20 mouse cellular contexts compared by ENCODE assay signal in genomic region chr15:3226573-3226972, GRCm38 (mm10). TPM values are rescaled to one million over a fixed set of nuclear protein-coding genes. Genes with fewer than 3 reads are reported as not detected.
A peak's percentile ranks its signal among the peaks of the same experiment; 100 is the strongest.
DNase-seq lines count a peak whose midpoint lies in the region; ATAC-seq and TF ChIP-seq lines count a peak whose summit lies in the region.
"Had no signal": no experiment of that assay in that cellular context is flagged by ENCODE, and none has a peak within 500 bp of the region (broad histone marks: within the 10 kb centered on the region; RNA-seq: fewer than 3 reads in every experiment).

No protein-coding gene starts in this region.

- no peak for ATAC-seq in intestine, embryonic 14.5 days (replicated peaks; ENCODE audit: low FRiP score, low TSS enrichment, low read depth)
- ATAC-seq in intestine, embryonic 16.5 days, result no peak
- ATAC-seq in liver, embryonic 11.5 days (replicated peaks; ENCODE audit: low FRiP score), result no peak
- no peak for ATAC-seq in liver, postnatal 0 days
- ATAC-seq in liver, embryonic 12.5 days, result no peak
- ATAC-seq: forebrain, embryonic 13.5 days; forebrain, embryonic 15.5 days had no signal

- WGBS in intestine, embryonic 14.5 days, result 78% methylated on average over 3 of the region's 3 CpGs
- WGBS in intestine, embryonic 16.5 days, result 65% methylated on average over 3 of the region's 3 CpGs
- WGBS in liver, adult 2 months, result 13% methylated on average over 3 of the region's 3 CpGs
- 29% methylated on average over 3 of the region's 3 CpGs for WGBS in liver, embryonic 11.5 days
- 35% methylated on average over 3 of the region's 3 CpGs for WGBS in liver, postnatal 0 days (ENCODE audit: insufficient replicate concordance)
- WGBS in liver, embryonic 12.5 days (ENCODE audit: insufficient replicate concordance), result 17% methylated on average over 3 of the region's 3 CpGs
- 55% methylated on average over 3 of the region's 3 CpGs for WGBS in small intestine, adult 2 months

- H3K4me2 ChIP-seq in intestine, embryonic 14.5 days (ENCODE audit: low read length), result no peak overlapping the region
- no peak overlapping the region for H3K4me2 ChIP-seq in intestine, embryonic 16.5 days (ENCODE audit: low read depth, low read length)
- no peak overlapping the region for H3K4me2 ChIP-seq in liver, embryonic 11.5 days
- H3K4me2 ChIP-seq in liver, postnatal 0 days (ENCODE audit: low read depth, low read length), result no peak overlapping the region
- H3K4me2 ChIP-seq in liver, embryonic 12.5 days, result no peak overlapping the region
- H3K4me2 ChIP-seq: embryonic facial prominence, embryonic 12.5 days; forebrain, embryonic 13.5 days; forebrain, embryonic 15.5 days had no signal

- H3K4me1 ChIP-seq in intestine, embryonic 14.5 days (replicated peaks; ENCODE audit: control insufficient read depth, insufficient read depth, low read length), result peaks cover 4% of the 10 kb centered on the region; the same call in 1 of the 2 replicates
- peaks cover 31% of the 10 kb centered on the region for H3K4me1 ChIP-seq in intestine, embryonic 16.5 days (ENCODE audit: control insufficient read depth, insufficient read depth, low read length)
- peaks cover 37% of the 10 kb centered on the region for H3K4me1 ChIP-seq in liver, adult 2 months (ENCODE audit: control insufficient read depth, insufficient read depth, low read length)
- no peaks in the 10 kb centered on the region for H3K4me1 ChIP-seq in liver, embryonic 11.5 days (replicated peaks; ENCODE audit: control insufficient read depth, insufficient read depth, low read length)
- H3K4me1 ChIP-seq in liver, postnatal 0 days (ENCODE audit: insufficient read depth), result peaks cover 37% of the 10 kb centered on the region
- H3K4me1 ChIP-seq in liver, embryonic 12.5 days, result peaks cover 3% of the 10 kb centered on the region; the same call in 1 of the 2 replicates
- peaks cover 28% of the 10 kb centered on the region; the same call in 1 of the 2 replicates for H3K4me1 ChIP-seq in small intestine, adult 2 months (ENCODE audit: control insufficient read depth, insufficient read depth, insufficient read length, low read length)
- H3K4me1 ChIP-seq: embryonic facial prominence, embryonic 12.5 days; forebrain, embryonic 13.5 days; forebrain, embryonic 15.5 days had no signal

- H3K27ac ChIP-seq in intestine, embryonic 14.5 days (ENCODE audit: low read depth), result no peak overlapping the region
- no peak overlapping the region for H3K27ac ChIP-seq in intestine, embryonic 16.5 days (ENCODE audit: low read length)
- peak overlapping the region; percentile 66 for H3K27ac ChIP-seq in liver, adult 2 months (replicated peaks; ENCODE audit: insufficient read depth, low read depth, low read length)
- H3K27ac ChIP-seq in liver, embryonic 11.5 days (ENCODE audit: low read depth, low read length), result no peak overlapping the region
- peak overlapping the region; percentile 97 for H3K27ac ChIP-seq in liver, postnatal 0 days (ENCODE audit: low read depth)
- no peak overlapping the region for H3K27ac ChIP-seq in liver, embryonic 12.5 days
- H3K27ac ChIP-seq in small intestine, adult 2 months (ENCODE audit: insufficient read depth, low read depth, low read length), result peak overlapping the region; percentile 29
- H3K27ac ChIP-seq: embryonic facial prominence, embryonic 10.5 days; embryonic facial prominence, embryonic 12.5 days; forebrain, embryonic 13.5 days; forebrain, embryonic 15.5 days had no signal

- TF ChIP-seq POLR2A in liver, adult 2 months (IDR thresholded peaks at IDR 0.05; ENCODE audit: extremely low read depth, insufficient read depth, low read length), result no peak
- no peak for TF ChIP-seq POLR2A in small intestine, adult 2 months (IDR thresholded peaks at IDR 0.05; ENCODE audit: low read depth, low read length)

- no peak overlapping the region for H3K4me3 ChIP-seq in intestine, embryonic 14.5 days (ENCODE audit: low read depth, low read length)
- no peak overlapping the region for H3K4me3 ChIP-seq in intestine, embryonic 16.5 days (ENCODE audit: low read length)
- no peak overlapping the region for H3K4me3 ChIP-seq in liver, adult 2 months (ENCODE audit: insufficient read depth, low read depth, low read length)
- H3K4me3 ChIP-seq in liver, embryonic 11.5 days (ENCODE audit: low read depth, low read length), result no peak overlapping the region
- H3K4me3 ChIP-seq in liver, postnatal 0 days (ENCODE audit: low read depth, low read length), result no peak overlapping the region
- H3K4me3 ChIP-seq in liver, embryonic 12.5 days, result no peak overlapping the region
- H3K4me3 ChIP-seq in small intestine, adult 2 months (ENCODE audit: low read depth, low read length), result no peak overlapping the region
- H3K4me3 ChIP-seq: embryonic facial prominence, embryonic 10.5 days; embryonic facial prominence, embryonic 12.5 days; forebrain, embryonic 13.5 days; forebrain, embryonic 15.5 days had no signal

- no peaks in the 10 kb centered on the region for H3K27me3 ChIP-seq in intestine, embryonic 14.5 days (replicated peaks; ENCODE audit: control insufficient read depth, insufficient read depth, low read length)
- no peaks in the 10 kb centered on the region for H3K27me3 ChIP-seq in intestine, embryonic 16.5 days (replicated peaks; ENCODE audit: control insufficient read depth, insufficient read depth, low read length)
- no peaks in the 10 kb centered on the region for H3K27me3 ChIP-seq in liver, adult 2 months (ENCODE audit: control insufficient read depth, insufficient read depth, low read length)
- H3K27me3 ChIP-seq in liver, embryonic 11.5 days (replicated peaks; ENCODE audit: control insufficient read depth, insufficient read depth, low read length), result no peaks in the 10 kb centered on the region
- no peaks in the 10 kb centered on the region for H3K27me3 ChIP-seq in liver, postnatal 0 days (ENCODE audit: insufficient read depth, low read length)
- no peaks in the 10 kb centered on the region for H3K27me3 ChIP-seq in liver, embryonic 12.5 days (replicated peaks)
- H3K27me3 ChIP-seq in small intestine, adult 2 months (ENCODE audit: control insufficient read depth, insufficient read depth, low read length), result no peaks in the 10 kb centered on the region
- H3K27me3 ChIP-seq: embryonic facial prominence, embryonic 12.5 days; forebrain, embryonic 13.5 days; forebrain, embryonic 15.5 days had no signal

- H3K9me3 ChIP-seq in intestine, embryonic 14.5 days (ENCODE audit: control insufficient read depth, low read length), result no peaks in the 10 kb centered on the region
- H3K9me3 ChIP-seq in intestine, embryonic 16.5 days (ENCODE audit: control insufficient read depth, low read length), result no peaks in the 10 kb centered on the region
- H3K9me3 ChIP-seq in liver, embryonic 11.5 days (ENCODE audit: control insufficient read depth, low read length), result no peaks in the 10 kb centered on the region
- H3K9me3 ChIP-seq in liver, postnatal 0 days (ENCODE audit: low read length), result no peaks in the 10 kb centered on the region
- no peaks in the 10 kb centered on the region for H3K9me3 ChIP-seq in liver, embryonic 12.5 days (replicated peaks)
- H3K9me3 ChIP-seq: embryonic facial prominence, embryonic 10.5 days; embryonic facial prominence, embryonic 12.5 days; forebrain, embryonic 13.5 days; forebrain, embryonic 15.5 days had no signal

- TF ChIP-seq EP300 in liver, postnatal 0 days (IDR thresholded peaks at IDR 0.05; ENCODE audit: low read depth), result peak; percentile 48; the same call in 1 of the 2 replicates

- no peaks in the 10 kb centered on the region for H3K36me3 ChIP-seq in intestine, embryonic 14.5 days (ENCODE audit: control insufficient read depth, insufficient read depth, low read length)
- H3K36me3 ChIP-seq in intestine, embryonic 16.5 days (ENCODE audit: control insufficient read depth, insufficient read depth, low read length), result no peaks in the 10 kb centered on the region
- no peaks in the 10 kb centered on the region for H3K36me3 ChIP-seq in liver, adult 2 months (ENCODE audit: control insufficient read depth, insufficient read depth, low read length)
- H3K36me3 ChIP-seq in liver, embryonic 11.5 days (ENCODE audit: control insufficient read depth, insufficient read depth, low read length), result no peaks in the 10 kb centered on the region
- no peaks in the 10 kb centered on the region for H3K36me3 ChIP-seq in liver, postnatal 0 days (replicated peaks; ENCODE audit: insufficient read depth, low read length)
- no peaks in the 10 kb centered on the region for H3K36me3 ChIP-seq in liver, embryonic 12.5 days
- no peaks in the 10 kb centered on the region for H3K36me3 ChIP-seq in small intestine, adult 2 months (ENCODE audit: control insufficient read depth, insufficient read depth, low read length)
- H3K36me3 ChIP-seq: embryonic facial prominence, embryonic 10.5 days; embryonic facial prominence, embryonic 12.5 days; forebrain, embryonic 15.5 days had no signal

- TF ChIP-seq CTCF in liver, adult 2 months (IDR thresholded peaks at IDR 0.05; ENCODE audit: low read depth, low read length), result no peak
- TF ChIP-seq CTCF in liver, postnatal 0 days (IDR thresholded peaks at IDR 0.05; ENCODE audit: low read depth), result no peak
- TF ChIP-seq CTCF in small intestine, adult 2 months (IDR thresholded peaks at IDR 0.05; ENCODE audit: extremely low read depth, insufficient read length, insufficient replicate concordance, low read depth, low read length), result no peak

- no peaks in the 10 kb centered on the region for H3K79me2 ChIP-seq in liver, adult 2 months (ENCODE audit: control insufficient read depth, insufficient read depth, low read length)

- peak; percentile 3 for DNase-seq in intestine, embryonic 14.5 days (ENCODE audit: low spot score)
- DNase-seq in liver, adult 2 months (ENCODE audit: extremely low read depth, low read depth, low spot score), result peak; percentile 61
- DNase-seq in liver, embryonic 11.5 days (ENCODE audit: low spot score), result no peak
- no peak for DNase-seq in liver, postnatal 0 days
- no peak for DNase-seq in retina, postnatal 1 day
- DNase-seq: adrenal gland, adult 2 months; adrenal gland, postnatal 10 days; adrenal gland, postnatal 25 days; cerebellum, adult 11-12 months; cerebellum, adult 2 months; cerebellum, adult 9-10 months; cerebellum, postnatal 10 days; cerebellum, postnatal 25 days had no signal

- no peak overlapping the region for H3K9ac ChIP-seq in intestine, embryonic 14.5 days (ENCODE audit: low read length)
- no peak overlapping the region for H3K9ac ChIP-seq in intestine, embryonic 16.5 days (ENCODE audit: low read depth, low read length)
- no peak overlapping the region for H3K9ac ChIP-seq in liver, adult 2 months (ENCODE audit: low read depth, low read length)
- no peak overlapping the region for H3K9ac ChIP-seq in liver, embryonic 11.5 days (ENCODE audit: low read depth, low read length)
- H3K9ac ChIP-seq in liver, postnatal 0 days (replicated peaks), result no peak overlapping the region
- H3K9ac ChIP-seq in liver, embryonic 12.5 days, result no peak overlapping the region
- H3K9ac ChIP-seq: embryonic facial prominence, embryonic 12.5 days; forebrain, embryonic 13.5 days; forebrain, embryonic 15.5 days had no signal

RNA-seq across cellular contexts. Expression of gene Selenop, which starts 41.8 kb away (rescaled TPM):
- 153 and 172 TPM in 2 replicates for polyA plus RNA-seq in intestine, embryonic 14.5 days (2014; fragmentation: Nextera tagmentation; extraction: Ambion mirVana)
- polyA plus RNA-seq in intestine, embryonic 16.5 days (2015; fragmentation: Nextera tagmentation; extraction: Ambion mirVana), result 512 and 640 TPM in 2 replicates
- 6,785 and 8,531 TPM in 2 replicates for total RNA-seq in liver, adult 2 months (2014; rRNA removed)
- 1,988 and 2,372 TPM in 2 replicates for polyA plus RNA-seq in liver, adult 2 months (2012; rRNA removed)
- polyA plus RNA-seq in liver, embryonic 11.5 days (2014; fragmentation: Nextera tagmentation; extraction: Ambion mirVana), result 268 and 281 TPM in 2 replicates
- polyA plus RNA-seq in liver, postnatal 0 days (2015; fragmentation: Nextera tagmentation; extraction: Ambion mirVana), result 4,176 and 4,221 TPM in 2 replicates
- polyA plus RNA-seq in liver, embryonic 12.5 days (2016; fragmentation: Nextera tagmentation; extraction: Ambion mirVana), result 231 and 245 TPM in 2 replicates
- 201 and 1,598 TPM in 2 replicates for polyA plus RNA-seq in small intestine, adult 2 months (2012; rRNA removed)

Comparison
In these comparisons a context has a peak if more than half of its experiments do, and no peak if none do; other contexts are left out.
1. DNase-seq: peak in intestine, embryonic 14.5 days (single experiment) and liver, adult 2 months (single experiment); none in liver, embryonic 11.5 days (single experiment), liver, postnatal 0 days (single experiment) and retina, postnatal 1 day (single experiment).
2. H3K27ac ChIP-seq: peak in liver, adult 2 months (single experiment), liver, postnatal 0 days (single experiment) and small intestine, adult 2 months (single experiment); none in intestine, embryonic 14.5 days (single experiment), intestine, embryonic 16.5 days (single experiment), liver, embryonic 11.5 days (single experiment) and liver, embryonic 12.5 days (single experiment).